Mouse (Mus musculus) MEL-GATA-1-ER (cell line): ENCODE measurements around the gene Aox4.

Source experiments
- DNase-seq: peaks from one replicate; pipeline ENCODE4 v3.0.0-alpha.2; 2012; ENCODE audit warnings: low read depth; ENCODE audit errors: extremely low read depth

The Aox4 gene

GRCm38 (mm10) chr1:58244487-58244886, 34.3 kb downstream of the Aox4 start:
- peak; percentile 9 for DNase-seq

GRCm38 (mm10) chr1:58248518-58248917, 38.3 kb downstream of the Aox4 start:
- DNase-seq: no peak

GRCm38 (mm10) chr1:58253466-58253865, 43.3 kb downstream of the Aox4 start:
- DNase-seq: no peak

- no peak for DNase-seq
Measured at GRCm38 (mm10) chr1:58257195-58257991, 47.2 kb downstream of the Aox4 start.

GRCm38 (mm10) chr1:58260311-58260710, 50.1 kb downstream of the Aox4 start:
- DNase-seq: no peak

GRCm38 (mm10) chr1:58268231-58268630, 58.0 kb downstream of the Aox4 start:
- DNase-seq: no peak

- DNase-seq: peak; percentile 34
Measured at GRCm38 (mm10) chr1:58270807-58271569, 60.8 kb downstream of the Aox4 start.

GRCm38 (mm10) chr1:58275879-58276278, 65.7 kb downstream of the Aox4 start:
- DNase-seq: no peak

- no peak for DNase-seq
Measured at GRCm38 (mm10) chr1:58278026-58278425, 67.8 kb downstream of the Aox4 start, which contains the start of gene Aox2. Aox2 (plus strand) TSS chr1:58278326.

- DNase-seq: no peak
Measured at GRCm38 (mm10) chr1:58278513-58278912, 68.3 kb downstream of the Aox4 start.

GRCm38 (mm10) chr1:58280381-58280780, 70.2 kb downstream of the Aox4 start:
- DNase-seq: no peak

- DNase-seq: no peak
Measured at GRCm38 (mm10) chr1:58280939-58281624, 70.9 kb downstream of the Aox4 start.

- DNase-seq: no peak
Measured at GRCm38 (mm10) chr1:58281625-58281988, 71.4 kb downstream of the Aox4 start.

GRCm38 (mm10) chr1:58284505-58284904, 74.3 kb downstream of the Aox4 start:
- no peak for DNase-seq

GRCm38 (mm10) chr1:58288091-58288490, 77.9 kb downstream of the Aox4 start:
- DNase-seq: no peak

GRCm38 (mm10) chr1:58289863-58290469, 79.8 kb downstream of the Aox4 start:
- DNase-seq: no peak

GRCm38 (mm10) chr1:58291394-58292300, 81.5 kb downstream of the Aox4 start:
- DNase-seq: no peak

- DNase-seq: no peak
Measured at GRCm38 (mm10) chr1:58294730-58295129, 84.5 kb downstream of the Aox4 start.

GRCm38 (mm10) chr1:58296278-58296677, 86.1 kb downstream of the Aox4 start:
- peak; percentile 89 for DNase-seq

- no peak for DNase-seq
Measured at GRCm38 (mm10) chr1:58296821-58297220, 86.6 kb downstream of the Aox4 start.

GRCm38 (mm10) chr1:58298347-58298746, 88.2 kb downstream of the Aox4 start:
- DNase-seq: no peak
